Mouse (Mus musculus): ENCODE data around the gene Zfp536.

GRCm38 (mm10) chr7:37439912-37440311, 333.5 kb downstream of the Zfp536 start:
- no peak for TF ChIP-seq CTCF (IDR thresholded peaks at IDR 0.05; ENCODE audit: control insufficient read depth, insufficient read depth, insufficient read length)
- TF ChIP-seq USF1 (IDR thresholded peaks at IDR 0.05; ENCODE audit: low read depth), result no peak

Data from C2C12 (cell line).